Mouse (Mus musculus) gastrocnemius, postnatal 25 days (tissue): ENCODE measurements around the gene Oit1. TPM values are rescaled to one million over a fixed set of nuclear protein-coding genes. Genes with fewer than 3 reads are reported as not detected.

Experiments used
- DNase-seq: peaks from one replicate; pipeline ENCODE4 v3.0.0; 2022
- total RNA-seq, 2 experiments: library from RNA; stranded (reverse); gene quantifications; 1 replicate in 1 of 2; 2 replicates in 1 of 2; pipeline ENCODE4 v1.2.3; 2021

Gene Oit1
- total RNA-seq, 2 experiments from 2014 or later, result not detected

- DNase-seq, result peak; percentile 22
Measured at GRCm38 (mm10) chr14:8300281-8300680, 78.3 kb downstream of the Oit1 start.

Other genes starting within 250 kb of the Oit1 start
- gene Pdhb, start 205.7 kb downstream of the Oit1 start, total RNA-seq, result 100 to 1,000 TPM; 353 to 354 TPM
- 1 to 10 TPM; 5.7 to 6.8 TPM for gene Kctd6, start 164.6 kb downstream of the Oit1 start, total RNA-seq
- gene Acox2, start 119.4 kb downstream of the Oit1 start, total RNA-seq, result under 1 TPM in 1 of 2 experiments, not detected in 1; 0.35 TPM
- gene Fam107a, start 60.7 kb downstream of the Oit1 start, total RNA-seq, result 1 to 10 TPM; 3.4 to 6.3 TPM